Mouse (Mus musculus): ENCODE measurements around the gene Ntsr2.
A peak's percentile ranks its signal among the peaks of the same experiment; 100 is the strongest.

Ntsr2 gene

DNA sequence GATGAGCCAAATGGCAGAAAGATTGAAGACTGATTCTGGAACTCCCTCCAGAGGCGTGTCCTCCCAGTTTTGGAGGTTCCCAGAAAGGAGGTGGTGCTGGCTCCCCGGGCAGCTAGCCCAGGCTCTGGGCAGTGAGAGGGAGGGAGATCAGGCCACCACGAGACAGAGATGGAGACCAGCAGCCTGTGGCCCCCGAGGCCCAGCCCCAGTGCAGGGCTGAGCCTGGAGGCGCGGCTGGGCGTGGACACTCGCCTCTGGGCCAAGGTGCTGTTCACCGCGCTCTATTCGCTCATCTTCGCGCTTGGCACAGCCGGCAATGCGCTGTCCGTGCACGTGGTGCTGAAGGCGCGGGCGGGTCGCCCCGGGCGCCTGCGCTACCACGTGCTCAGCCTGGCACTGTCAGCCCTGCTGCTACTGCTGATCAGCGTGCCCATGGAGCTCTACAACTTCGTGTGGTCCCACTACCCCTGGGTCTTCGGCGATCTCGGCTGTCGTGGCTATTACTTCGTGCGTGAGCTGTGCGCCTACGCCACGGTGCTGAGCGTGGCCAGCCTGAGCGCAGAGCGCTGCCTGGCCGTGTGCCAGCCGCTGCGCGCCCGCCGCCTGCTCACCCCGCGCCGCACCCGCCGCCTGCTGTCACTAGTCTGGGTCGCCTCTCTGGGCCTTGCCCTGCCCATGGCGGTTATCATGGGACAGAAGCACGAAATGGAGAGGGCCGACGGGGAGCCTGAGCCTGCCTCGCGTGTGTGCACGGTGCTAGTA, at the start of gene Ntsr2:
Ntsr2 (plus strand) TSS at position 51 of the 762 bp plus-strand sequence.
- peak; percentile 79 for DNase-seq (ENCODE audit: low spot score)

DNA sequence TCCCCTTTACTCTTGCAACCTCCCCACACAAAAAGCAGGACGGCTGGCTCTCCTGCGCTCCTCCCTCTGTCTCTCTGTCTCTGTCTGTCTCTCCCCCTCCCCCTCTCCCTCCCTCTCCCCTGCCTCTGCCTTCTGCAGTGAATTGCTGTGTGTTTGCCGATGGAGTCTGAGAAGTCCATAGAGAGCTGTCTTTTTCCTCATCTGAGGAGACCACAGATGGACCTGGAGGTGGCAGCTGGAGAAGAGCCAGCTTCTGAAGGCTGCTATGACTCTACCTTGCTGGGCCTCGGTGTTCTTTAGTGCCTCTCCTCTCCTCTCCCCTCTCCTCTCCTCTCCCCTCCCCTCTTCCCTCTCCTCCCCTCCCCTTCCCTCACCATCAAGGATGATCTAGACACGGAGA, 47.6 kb upstream of the Ntsr2 start:
- DNase-seq (ENCODE audit: low spot score): no peak

DNA sequence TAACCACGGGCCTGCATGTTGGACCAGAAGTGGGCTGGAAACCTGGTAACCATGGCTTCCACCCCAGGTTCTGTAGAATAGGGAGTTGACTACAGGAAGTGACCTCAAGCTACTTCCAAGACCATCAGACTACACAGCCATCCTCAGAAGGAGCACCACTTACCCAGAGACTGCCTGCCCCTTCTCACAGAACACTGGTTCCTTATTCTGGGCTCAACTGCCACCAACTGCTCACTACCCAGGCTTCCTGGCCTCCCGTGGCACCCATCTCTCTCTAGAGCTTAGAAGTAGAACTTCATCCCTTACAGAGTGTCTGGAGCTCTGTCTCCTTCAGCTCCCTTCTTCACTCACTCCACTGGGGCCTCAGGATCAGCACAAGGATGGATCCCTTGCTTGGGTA, 42.2 kb upstream of the Ntsr2 start, which contains the start of gene Lpin1:
Lpin1 (minus strand) TSS at position 31 of the 400 bp plus-strand sequence.
- DNase-seq (ENCODE audit: low spot score): no peak

DNA sequence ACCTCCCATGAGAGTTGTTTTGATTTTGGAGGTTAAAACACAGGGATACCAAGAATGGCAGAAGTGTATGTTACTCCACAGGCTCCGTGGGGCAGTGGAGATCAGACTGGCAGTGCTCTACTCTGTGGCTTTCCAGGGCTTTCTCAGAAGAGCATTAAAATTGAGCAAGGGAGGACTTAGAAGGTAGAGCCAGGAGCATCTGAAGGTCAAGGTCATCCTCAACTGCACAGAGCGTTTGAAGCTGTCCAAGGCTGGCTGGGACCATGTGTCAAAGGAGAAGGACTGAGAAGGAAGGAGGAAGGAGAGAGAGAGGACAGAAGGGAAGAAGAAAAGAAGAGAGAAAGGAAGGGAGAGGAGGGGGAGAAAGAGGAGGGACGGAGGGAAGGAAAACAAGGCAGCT, 38.6 kb upstream of the Ntsr2 start:
- no peak for DNase-seq (ENCODE audit: low spot score)

DNA sequence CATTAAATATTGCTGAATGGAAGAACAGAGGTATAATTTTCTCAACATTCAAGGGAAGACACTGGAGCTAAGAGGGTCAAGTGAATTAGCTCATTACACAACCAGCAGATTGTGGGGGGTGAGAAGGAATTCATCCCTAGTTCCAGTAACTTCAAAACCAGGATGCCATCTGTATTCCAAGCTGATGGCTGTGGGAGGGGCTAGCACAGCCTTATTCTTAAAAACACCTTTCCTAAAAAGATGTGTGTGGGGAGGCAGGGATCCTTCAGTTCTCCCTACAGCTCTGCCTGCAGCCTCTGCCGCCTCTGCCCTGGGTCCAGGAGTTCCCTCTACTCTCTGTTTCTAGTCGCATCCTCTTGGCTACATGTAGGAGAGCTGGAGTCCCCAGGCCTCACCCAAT, 37.4 kb upstream of the Ntsr2 start:
- DNase-seq (ENCODE audit: low spot score): no peak

DNA sequence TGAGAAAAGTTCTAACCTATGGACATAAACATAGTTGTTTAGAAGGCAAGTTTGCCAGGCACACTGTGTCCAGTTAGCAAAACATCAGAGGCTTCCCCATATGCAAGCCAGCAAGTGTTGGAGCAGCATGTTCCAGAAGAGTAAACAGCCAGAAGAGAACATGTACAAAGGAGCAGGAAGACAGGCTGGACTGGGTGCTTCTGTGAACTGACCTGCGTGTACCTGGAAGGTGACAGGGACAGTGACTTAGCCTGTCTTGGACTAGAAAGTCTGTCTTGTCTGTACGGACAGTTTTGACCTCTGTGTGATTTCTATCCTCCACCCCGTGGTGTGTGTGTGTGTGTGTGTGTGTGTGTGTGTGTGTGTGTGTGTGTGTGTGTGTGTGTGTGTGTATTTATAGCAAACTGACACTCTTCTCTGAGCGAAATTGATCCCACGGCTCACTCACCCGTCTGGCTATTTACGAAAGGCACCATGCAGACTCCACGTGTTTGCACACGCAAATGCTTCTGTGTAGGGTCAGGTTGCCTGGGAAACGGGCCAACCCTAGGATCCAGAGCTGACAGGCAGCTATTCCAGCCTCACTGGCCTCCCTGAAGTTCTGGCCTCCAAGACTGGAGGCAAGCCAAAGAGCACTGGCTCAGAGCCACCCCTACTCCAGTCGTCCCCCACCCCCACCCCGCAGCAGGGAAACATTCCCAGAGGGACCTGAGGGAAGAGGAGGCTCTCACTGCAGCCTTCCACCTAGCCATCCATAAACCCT, 34.5 kb upstream of the Ntsr2 start:
- peak; percentile 78 for DNase-seq (ENCODE audit: low spot score)

DNA sequence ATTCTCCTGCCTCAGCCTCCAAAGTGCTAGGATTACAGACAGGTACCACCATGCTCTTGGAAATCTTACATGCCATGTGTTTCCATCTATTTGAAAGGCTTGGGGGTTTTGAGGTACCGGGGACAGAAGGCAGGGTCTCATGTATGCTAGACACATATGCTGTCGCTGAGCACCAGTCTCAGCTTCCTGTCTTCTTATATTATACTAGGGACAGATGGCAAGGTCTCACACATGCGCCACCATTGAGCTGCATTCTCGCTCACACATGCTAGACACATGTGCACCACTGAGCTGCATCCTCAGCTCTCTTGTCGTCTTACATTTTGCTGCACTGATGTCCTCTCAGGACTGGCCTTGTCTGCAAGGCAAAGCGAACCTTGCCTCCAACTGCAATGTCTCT, 33.7 kb upstream of the Ntsr2 start:
- no peak for DNase-seq (ENCODE audit: low spot score)

DNA sequence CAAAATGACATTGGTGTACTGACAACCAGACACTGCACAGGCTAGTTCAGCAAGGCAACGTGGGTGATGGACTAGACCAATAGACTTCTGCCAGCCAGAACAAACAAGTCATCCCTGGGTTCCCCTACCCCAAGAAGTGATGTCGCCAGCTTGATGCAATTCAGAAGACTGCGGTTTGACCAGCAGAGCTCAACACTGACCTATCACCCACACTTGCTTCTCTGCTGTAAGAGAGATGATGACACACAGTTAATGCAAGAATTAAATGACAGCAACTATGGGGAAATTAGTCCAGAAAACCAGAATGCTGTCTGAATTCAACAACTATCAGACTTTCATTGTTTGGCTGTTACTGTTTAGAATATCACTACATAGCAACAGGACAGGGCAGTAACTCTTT, 33.0 kb upstream of the Ntsr2 start:
- no peak for DNase-seq (ENCODE audit: low spot score)

DNA sequence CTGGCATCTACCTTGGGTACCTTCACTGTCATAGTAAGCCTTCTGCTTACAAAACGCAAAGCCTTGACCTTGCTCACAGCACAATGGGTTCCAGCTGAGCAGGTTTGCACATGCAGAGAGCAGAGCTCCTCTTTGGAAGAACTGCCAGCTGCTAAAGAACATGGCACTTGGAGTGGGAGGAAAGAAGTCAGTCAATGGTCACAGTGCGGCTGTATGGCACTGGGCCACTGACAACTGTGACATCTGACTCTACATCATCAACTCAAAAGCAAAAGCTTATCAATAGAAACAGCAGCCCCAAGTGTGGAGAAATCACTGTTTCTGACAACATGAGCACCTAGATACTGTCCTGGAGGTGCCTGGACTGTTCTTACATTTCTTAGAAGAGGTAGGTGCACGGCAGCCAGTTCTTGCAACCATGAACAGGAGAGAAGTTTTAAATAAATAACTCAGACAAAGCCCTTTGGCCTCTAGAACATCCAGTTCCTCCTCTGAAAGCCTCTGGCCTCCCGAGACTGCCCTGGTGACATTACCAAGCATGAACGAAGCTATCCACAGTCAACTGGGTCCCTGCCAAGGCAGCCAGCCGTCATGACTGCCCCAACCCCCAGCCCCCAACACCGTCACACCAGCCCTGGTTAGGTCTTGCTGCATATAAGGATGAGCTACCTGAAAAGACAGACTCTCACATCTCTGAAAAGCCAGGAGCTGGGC, 22.9 kb upstream of the Ntsr2 start:
- no peak for DNase-seq (ENCODE audit: low spot score)

DNA sequence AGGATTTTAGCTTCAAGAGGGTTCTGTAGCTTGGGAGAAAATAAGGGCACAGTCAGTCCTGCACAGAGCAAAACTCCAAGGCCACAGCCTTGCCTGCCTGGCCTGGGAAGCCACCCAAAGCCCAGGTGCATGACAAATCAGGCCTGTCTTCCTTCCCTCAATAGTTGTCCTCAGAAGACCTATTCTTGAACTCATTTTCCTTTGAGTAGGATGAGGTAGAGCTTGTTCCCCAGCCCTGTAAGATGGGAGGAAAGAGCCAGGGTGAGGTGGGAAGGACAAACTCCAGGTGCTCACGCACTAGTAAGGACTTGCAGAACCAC, 22.4 kb upstream of the Ntsr2 start:
- no peak for DNase-seq (ENCODE audit: low spot score)

DNA sequence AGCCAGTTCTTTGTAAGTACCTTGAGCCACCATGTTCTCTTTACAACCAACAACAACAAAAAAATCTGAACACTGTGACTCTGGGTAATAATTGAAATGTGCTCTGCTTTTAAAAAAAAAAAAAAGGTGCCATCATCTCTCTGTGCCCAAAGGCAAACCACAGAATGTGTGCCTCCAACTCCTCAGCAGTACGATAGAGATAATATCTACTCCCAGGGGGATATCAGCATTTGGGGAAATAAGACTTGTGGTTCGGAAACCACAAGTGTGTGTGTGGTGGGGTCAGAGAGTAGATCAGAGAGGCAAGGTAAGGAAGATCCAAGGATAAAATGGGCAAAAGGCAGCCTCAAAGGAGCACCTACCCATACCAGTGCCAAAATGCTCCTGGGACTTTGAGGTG, 21.8 kb upstream of the Ntsr2 start:
- no peak for DNase-seq (ENCODE audit: low spot score)

DNA sequence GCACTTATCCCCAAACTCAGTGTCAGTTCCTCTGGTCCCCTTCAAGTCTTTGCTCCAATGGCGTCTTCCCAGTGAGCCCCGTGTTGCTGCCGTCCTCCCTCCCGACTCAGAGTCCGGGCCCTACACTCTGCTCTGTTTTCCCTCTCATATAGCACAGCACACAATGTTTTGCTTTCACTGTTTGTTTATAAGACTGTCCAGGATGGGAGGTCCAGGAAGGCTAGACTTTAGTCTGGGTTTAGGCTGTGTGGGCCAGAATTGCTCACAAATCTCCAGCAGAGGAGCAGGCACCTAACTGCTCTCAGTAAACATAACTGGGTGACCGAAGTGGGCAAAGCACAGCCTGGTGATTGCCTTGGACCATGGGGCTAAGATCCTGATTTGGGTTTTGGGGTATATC, 19.9 kb upstream of the Ntsr2 start:
- DNase-seq (ENCODE audit: low spot score): no peak

DNA sequence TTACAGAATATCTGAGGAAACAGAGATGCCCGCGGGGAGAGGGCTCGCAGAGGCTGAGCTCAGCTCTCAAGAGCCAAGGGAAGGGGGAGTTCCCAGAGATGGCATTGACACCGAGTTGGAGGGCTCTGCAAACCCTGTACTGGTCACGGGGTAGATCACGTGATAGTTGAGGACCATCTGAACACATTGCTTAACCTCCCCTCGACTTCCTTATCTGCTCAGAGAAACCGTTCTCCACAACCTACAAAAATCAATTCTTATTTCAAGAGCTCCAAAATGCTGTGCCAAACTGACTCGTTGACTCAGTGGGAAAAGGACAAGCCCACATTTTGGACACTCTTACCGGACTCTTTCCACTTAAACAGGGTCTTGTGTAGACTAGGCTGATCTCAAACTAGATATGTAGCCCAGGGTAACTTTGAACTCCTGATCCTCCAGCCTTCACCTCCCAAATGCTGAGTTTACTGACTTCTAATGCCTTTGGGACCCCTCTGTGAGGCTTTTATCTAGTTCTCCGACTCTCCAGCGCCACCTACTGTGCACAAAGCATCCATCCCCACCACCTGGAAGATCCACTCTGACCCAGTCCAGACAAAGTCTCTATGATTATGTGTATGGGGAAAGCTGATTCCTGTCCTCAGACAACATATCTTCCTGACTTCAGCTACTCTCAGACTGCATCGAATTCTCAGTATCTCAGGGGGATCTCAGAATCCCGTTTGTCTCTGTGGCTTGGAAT, 18.9 kb upstream of the Ntsr2 start:
- peak; percentile 83 for DNase-seq (ENCODE audit: low spot score)

DNA sequence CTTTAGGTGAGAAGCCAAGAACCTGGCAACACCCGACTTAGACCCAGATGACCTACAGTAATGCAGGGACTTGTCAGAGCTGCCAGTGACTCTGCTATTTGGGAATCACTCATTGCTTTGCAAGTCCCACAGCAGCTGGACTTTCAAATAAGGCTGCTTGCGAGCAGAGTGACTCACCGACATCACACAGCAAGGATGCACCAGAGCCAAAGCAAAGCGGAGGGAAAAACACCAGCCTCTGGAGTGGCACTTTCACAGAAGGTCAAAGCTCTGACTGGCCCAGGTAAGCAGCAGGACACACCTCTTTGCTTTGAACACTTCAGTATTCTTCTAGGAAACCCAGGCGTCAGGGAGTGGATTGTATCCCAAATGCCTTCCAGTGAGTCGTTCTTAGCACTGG, 17.4 kb upstream of the Ntsr2 start:
- no peak for DNase-seq (ENCODE audit: low spot score)

DNA sequence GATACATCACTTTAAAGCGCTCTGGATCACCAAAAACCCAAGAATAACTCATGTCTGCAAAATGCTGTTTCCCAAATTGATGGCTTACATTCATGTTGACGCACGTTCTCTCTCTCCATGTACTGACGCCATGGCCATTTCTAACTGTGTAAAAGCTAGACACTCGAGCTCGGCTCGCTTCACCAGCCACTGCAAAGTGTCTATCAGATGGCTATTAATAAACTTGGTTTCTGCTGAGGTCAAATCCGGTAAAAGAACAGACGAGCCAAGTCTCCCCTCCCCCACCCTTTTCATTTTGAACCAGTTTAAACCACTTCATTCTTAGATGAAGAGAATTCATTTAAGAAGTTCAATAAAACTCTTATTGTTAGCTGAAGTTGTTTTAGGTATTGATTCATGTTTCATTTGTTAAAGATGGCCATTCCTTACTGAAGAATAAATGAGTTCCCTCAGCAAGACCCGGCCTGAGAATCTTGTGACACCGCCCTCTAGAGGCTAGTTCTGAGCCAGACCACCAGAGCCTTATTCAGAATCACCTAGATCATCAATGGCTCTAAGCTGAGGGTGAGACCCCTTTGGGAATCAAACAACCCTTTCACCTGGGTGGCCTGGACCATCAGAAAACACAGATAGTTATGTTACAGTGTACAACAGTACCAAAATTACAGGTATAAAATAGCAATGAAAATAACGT, 14.0 kb upstream of the Ntsr2 start:
- DNase-seq (ENCODE audit: low spot score): peak; percentile 47

DNA sequence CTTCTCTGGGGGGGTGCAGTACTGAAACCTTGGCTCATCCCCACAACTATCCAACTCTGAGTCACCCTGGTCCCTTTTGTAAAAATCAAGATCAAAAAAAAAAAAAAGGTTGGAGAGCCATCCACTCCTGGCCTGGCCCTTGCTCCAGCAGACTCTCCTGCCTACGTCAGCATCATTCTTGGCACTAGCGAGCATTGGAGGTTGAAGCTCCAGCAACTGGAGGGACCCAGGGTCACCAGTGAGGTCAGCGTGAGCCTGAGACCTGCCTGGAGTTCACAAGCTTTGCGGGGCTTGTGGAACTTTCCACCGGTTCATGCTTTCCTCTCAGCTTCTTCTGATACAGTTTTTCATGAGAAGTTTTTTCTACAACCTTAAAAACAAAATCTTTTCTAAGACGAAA, 13.1 kb upstream of the Ntsr2 start:
- DNase-seq (ENCODE audit: low spot score): no peak

DNA sequence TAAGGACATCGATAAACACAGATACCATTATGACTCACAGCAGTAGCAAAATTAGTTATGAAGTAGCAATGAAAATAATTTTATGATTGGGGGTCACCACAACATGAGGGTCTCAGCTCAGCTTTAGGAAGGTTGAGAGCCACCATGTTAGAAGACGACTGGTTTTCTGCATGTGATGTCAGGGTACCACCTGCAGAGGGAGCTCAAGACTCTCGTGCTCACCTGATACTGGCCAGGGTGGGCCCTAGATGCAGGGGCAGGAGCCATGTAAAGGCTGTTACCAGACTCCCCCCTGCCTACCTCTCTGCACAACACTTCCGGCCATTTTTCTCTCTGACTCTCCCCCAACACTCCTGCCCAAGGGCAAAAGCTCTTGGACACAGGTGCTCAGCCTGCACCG, 11.2 kb upstream of the Ntsr2 start:
- DNase-seq (ENCODE audit: low spot score): peak; percentile 27

DNA sequence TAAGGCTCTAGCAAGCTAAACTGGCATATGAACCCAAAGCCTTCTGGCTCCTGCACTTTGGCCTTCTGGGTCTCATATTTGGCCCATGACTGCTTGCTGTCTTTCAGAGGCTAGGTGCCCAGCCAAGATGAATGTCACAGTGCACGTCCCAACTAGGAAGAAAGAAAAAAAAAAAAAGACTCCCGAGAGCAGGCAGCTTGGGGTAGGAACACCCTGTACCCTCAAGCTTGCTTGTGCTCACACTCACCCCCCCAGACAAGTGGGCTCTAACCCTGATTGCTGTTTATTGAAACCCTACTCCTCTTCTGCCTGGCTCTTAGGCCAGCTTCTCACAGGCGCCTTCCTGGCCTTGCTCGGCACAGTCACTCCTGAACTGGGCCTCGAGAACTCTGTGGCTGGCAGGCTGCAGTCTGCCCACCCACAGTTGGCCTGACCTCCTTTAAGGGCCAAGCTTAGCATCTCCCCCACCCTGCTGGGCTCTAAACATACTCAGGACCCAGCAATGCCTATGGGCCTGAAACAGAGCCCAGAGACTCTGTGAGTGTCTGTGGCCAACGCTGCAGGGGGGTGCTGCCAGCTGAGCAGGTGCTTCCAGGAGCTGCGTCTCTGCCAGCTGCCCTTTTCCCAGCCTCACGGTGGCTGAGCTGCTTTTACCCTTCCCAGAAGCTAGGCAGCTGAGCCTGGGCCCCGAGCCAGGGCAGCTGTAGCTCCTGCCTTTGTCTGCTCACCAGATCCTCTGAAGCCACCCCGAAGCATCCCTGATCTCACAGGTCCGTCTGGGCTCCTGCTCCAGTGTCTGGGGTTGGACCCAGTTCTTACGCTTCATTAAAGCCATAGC, 9.5 kb upstream of the Ntsr2 start:
- DNase-seq (ENCODE audit: low spot score): no peak

DNA sequence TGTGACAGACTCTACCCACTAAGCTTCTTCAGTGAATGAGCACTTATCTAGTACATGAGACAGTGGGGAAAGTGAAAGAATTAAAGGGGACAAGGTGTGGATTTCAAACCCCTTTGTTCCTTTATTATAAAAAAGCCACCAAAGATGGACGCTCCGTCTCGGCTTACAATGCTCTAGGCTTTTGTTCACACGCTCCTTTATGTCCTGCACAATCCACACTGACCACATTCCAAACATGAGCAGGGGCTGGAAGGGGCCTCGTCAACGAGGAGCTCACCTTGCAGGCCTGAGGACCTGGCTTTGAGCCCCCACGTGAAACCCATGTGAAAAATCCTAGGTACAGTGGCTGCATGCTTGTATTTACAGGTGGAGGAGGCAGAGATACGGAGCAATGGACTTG, 8.5 kb upstream of the Ntsr2 start:
- DNase-seq (ENCODE audit: low spot score): peak; percentile 22

DNA sequence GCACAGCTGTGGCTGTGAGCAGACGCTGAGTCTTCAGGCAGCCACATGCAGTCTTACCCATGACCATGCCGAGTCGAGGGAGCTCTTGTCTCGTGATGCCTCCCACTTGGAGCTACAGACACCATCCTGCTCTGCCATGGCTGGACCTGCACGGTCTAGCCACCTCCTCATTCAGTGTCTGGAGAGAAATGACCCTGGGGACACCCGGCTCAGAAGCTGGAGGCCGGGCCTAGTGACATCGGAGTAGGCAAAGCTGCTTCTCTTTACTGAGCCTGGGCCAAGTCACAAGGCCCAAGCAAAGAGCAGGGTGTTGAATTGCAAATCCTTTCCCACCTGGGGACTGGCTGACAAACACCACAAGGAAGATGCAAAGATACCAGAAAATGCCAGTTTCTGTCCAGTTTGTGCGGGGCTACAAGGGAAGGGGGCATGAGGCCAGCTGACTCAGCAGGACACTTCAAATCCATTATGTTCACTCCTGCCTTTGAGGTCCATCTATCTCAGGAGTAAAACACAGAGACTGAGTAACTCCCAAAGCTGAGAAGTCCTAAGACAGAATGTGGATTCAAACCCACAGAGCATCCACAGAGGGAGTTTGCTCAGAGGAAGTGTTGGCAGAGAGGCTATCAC, 6.3 kb upstream of the Ntsr2 start:
- no peak for DNase-seq (ENCODE audit: low spot score)
